Mouse (Mus musculus) intestine, postnatal 0 days (tissue): Measurements from ENCODE around the gene Spata5. TPM values are rescaled to one million over a fixed set of nuclear protein-coding genes. Genes with fewer than 3 reads are reported as not detected.

Experiments
- ATAC-seq: fragments of 200-750 bp; cut with Nextera tagmentation; 2 replicates; pipeline ENCODE4 v1.8.0; 2017; ENCODE audit warnings: mild to moderate bottlenecking, moderate TSS enrichment, moderate library complexity
- H3K27ac ChIP-seq: fragments of 300-500 bp; sonication (generic); 2 replicates; pipeline ENCODE4 v1.5.1; 2014; ENCODE audit warnings: mild to moderate bottlenecking, low read depth, low read length, moderate library complexity
- H3K27me3 ChIP-seq: fragments of 300-500 bp; sonication (generic); replicated peaks from 2 replicates; pipeline ENCODE4 v1.6.1; 2014; ENCODE audit warnings: low read length, mixed read lengths; ENCODE audit not compliant: control insufficient read depth, insufficient read depth
- H3K36me3 ChIP-seq: fragments of 300-500 bp; sonication (generic); 2 replicates; pipeline ENCODE4 v1.6.1; 2014; ENCODE audit warnings: mild to moderate bottlenecking, moderate library complexity; ENCODE audit not compliant: control insufficient read depth, insufficient read depth
- H3K4me1 ChIP-seq: fragments of 300-500 bp; sonication (generic); replicated peaks from 2 replicates; pipeline ENCODE4 v1.6.1; 2014; ENCODE audit warnings: antibody characterized with exemption, low read length, mixed read lengths; ENCODE audit not compliant: control insufficient read depth, insufficient read depth
- H3K4me2 ChIP-seq: fragments of 300-500 bp; sonication (generic); replicated peaks from 2 replicates; pipeline ENCODE4 v1.6.1; 2014; ENCODE audit warnings: low read depth, mild to moderate bottlenecking, moderate library complexity
- H3K4me3 ChIP-seq: fragments of 300-500 bp; sonication (generic); 2 replicates; pipeline ENCODE4 v1.5.1; 2014; ENCODE audit warnings: low read depth, low read length
- H3K9ac ChIP-seq: fragments of 300-500 bp; sonication (generic); 2 replicates; pipeline ENCODE4 v1.6.1; 2014; ENCODE audit warnings: mild to moderate bottlenecking, low read depth, low read length
- H3K9me3 ChIP-seq: fragments of 300-500 bp; sonication (generic); 2 replicates; pipeline ENCODE4 v1.6.1; 2016; ENCODE audit warnings: mixed run types; ENCODE audit not compliant: control insufficient read depth
- CTCF ChIP-seq: sonication (generic); IDR thresholded peaks from 2 replicates; pipeline ENCODE4 v1.5.1; 2016; ENCODE audit warnings: low read depth, mild to moderate bottlenecking, control low read depth, antibody characterized with exemption, moderate library complexity
- WGBS: fragments of 180-500 bp; shearing (Covaris S2); extraction: QIAGEN DNeasy Blood & Tissue Kit; methylation state at CpG from one replicate; pipeline ENCODE4 v1.1.7; 2014; 5-methylcytosine and 5-hydroxymethylcytosine counted together
- polyA plus RNA-seq: library from polyadenylated mRNA; unstranded; fragments of >200 nt; fragmentation: Nextera tagmentation; extraction: Ambion mirVana; gene quantifications from 2 replicates; pipeline ENCODE4 v1.2.1, GENCODE M21; 2015

The Spata5 gene
- 13.1 and 15.9 TPM in 2 replicates for polyA plus RNA-seq

- 2% methylated on average over 50 of the region's 50 CpGs for WGBS
- peak; percentile 93 for ATAC-seq
- H3K4me1 ChIP-seq, result no peaks in the 10 kb centered on the region
- H3K27ac ChIP-seq, result peak within 1 kb of the TSS; percentile 93
- H3K27me3 ChIP-seq, result no peaks in the 10 kb centered on the region
- TF ChIP-seq CTCF, result no peak
- H3K9me3 ChIP-seq, result no peaks in the 10 kb centered on the region
- peak within 1 kb of the TSS; percentile 74 for H3K4me2 ChIP-seq
- peak within 1 kb of the TSS; percentile 85 for H3K4me3 ChIP-seq
- H3K9ac ChIP-seq, result peak within 1 kb of the TSS; percentile 79
- H3K36me3 ChIP-seq, result no peaks in the 10 kb centered on the region
Measured at GRCm38 (mm10) chr3:37419458-37419991, at the start of gene Spata5. Spata5 (plus strand) TSS chr3:37419896.

- no peaks in the 10 kb centered on the region for H3K9me3 ChIP-seq
- H3K27ac ChIP-seq, result no peak overlapping the region
- H3K36me3 ChIP-seq, result no peaks in the 10 kb centered on the region
- no peaks in the 10 kb centered on the region for H3K27me3 ChIP-seq
- H3K4me1 ChIP-seq, result 0 out of 2 replicates have a peak, but pooled peaks cover 5% of the 10 kb centered on the region
- no peak for TF ChIP-seq CTCF
- no peak overlapping the region for H3K9ac ChIP-seq
- no peak overlapping the region for H3K4me2 ChIP-seq
- ATAC-seq, result no peak
- WGBS, result 58% methylated on average over 4 of the region's 4 CpGs
- no peak overlapping the region for H3K4me3 ChIP-seq
Measured at GRCm38 (mm10) chr3:37370407-37370806, 49.3 kb upstream of the Spata5 start.

DNA sequence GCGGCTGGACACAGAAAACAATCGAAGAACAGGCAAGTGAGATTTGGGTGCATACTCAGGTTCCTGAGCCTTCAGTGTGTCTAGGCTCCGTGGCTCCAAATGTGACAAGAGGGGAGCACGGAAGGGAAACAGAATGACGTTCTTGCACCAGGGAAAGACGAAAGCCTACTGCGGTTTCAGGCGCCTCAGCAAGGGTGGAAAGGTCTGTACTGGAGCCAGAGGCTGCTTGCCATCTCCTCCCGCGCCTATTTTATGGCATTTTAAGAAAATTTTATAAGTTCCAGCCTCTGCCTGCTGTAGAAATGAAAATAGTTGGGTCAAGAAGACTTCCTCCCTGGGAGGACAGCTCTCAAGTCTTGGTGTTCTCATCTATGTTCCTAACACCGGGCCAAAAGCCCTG lies 46.0 kb upstream of the Spata5 start:
- H3K27me3 ChIP-seq, result no peaks in the 10 kb centered on the region
- no peaks in the 10 kb centered on the region for H3K4me1 ChIP-seq
- H3K36me3 ChIP-seq, result no peaks in the 10 kb centered on the region
- ATAC-seq, result no peak
- H3K9ac ChIP-seq, result no peak overlapping the region
- H3K27ac ChIP-seq, result no peak overlapping the region
- WGBS, result 87% methylated on average over 11 of the region's 11 CpGs
- TF ChIP-seq CTCF, result no peak
- no peak overlapping the region for H3K4me2 ChIP-seq
- no peaks in the 10 kb centered on the region for H3K9me3 ChIP-seq
- no peak overlapping the region for H3K4me3 ChIP-seq

GRCm38 (mm10) chr3:37377926-37378325 lies 41.8 kb upstream of the Spata5 start:
- no peaks in the 10 kb centered on the region for H3K4me1 ChIP-seq
- H3K9ac ChIP-seq, result no peak overlapping the region
- no peak for ATAC-seq
- no peaks in the 10 kb centered on the region for H3K27me3 ChIP-seq
- H3K9me3 ChIP-seq, result no peaks in the 10 kb centered on the region
- no peak overlapping the region for H3K27ac ChIP-seq
- 65% methylated on average over 6 of the region's 6 CpGs for WGBS
- H3K4me2 ChIP-seq, result no peak overlapping the region
- H3K36me3 ChIP-seq, result no peaks in the 10 kb centered on the region
- no peak for TF ChIP-seq CTCF
- no peak overlapping the region for H3K4me3 ChIP-seq

- Histone ChIP-seq H3K4me3 (no peak overlapping the region), H3K4me2 (no peak overlapping the region), H3K36me3 (no peaks in the 10 kb centered on the region), H3K27me3 (no peaks in the 10 kb centered on the region), H3K4me1 (no peaks in the 10 kb centered on the region), H3K9ac (no peak overlapping the region), H3K27ac (no peak overlapping the region), H3K9me3 (no peaks in the 10 kb centered on the region)
- 67% methylated on average over 6 of the region's 6 CpGs for WGBS
- no peak for TF ChIP-seq CTCF
- no peak for ATAC-seq
Measured at GRCm38 (mm10) chr3:37378412-37378811, 41.3 kb upstream of the Spata5 start.

DNA sequence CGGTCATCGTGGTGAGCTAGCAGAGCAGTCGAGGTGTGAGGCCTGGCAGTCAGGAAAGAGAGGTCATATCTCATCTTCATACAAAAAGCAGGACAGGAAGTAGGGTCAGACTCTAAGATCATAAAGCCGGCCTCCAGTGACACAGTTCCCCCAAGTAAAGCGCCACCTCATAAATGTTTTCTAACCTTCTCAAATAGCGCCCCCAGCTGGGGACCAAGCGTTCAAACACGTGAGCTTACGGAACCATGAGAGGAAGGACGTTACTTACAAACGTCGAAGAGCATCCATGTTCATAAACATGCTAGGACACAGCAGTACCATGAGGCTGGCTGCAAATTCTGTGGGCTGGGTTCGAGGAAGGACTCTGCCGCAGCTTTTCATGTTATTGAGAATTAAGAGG lies 40.5 kb upstream of the Spata5 start:
- no peak for ATAC-seq
- Histone ChIP-seq H3K4me1 (no peaks in the 10 kb centered on the region), H3K27me3 (no peaks in the 10 kb centered on the region), H3K36me3 (no peaks in the 10 kb centered on the region), H3K9me3 (no peaks in the 10 kb centered on the region), H3K27ac (no peak overlapping the region), H3K9ac (no peak overlapping the region), H3K4me3 (no peak overlapping the region), H3K4me2 (no peak overlapping the region)
- peak; percentile 25 for TF ChIP-seq CTCF
- 80% methylated on average over 14 of the region's 14 CpGs for WGBS
